Mouse (Mus musculus): Measurements from ENCODE around the gene Retnlg. TPM values are rescaled to one million over a fixed set of nuclear protein-coding genes. Genes with fewer than 3 reads are reported as not detected.

Gene Retnlg
- polyA plus RNA-seq, 1 experiment from 2014 or later, result 0.72 TPM

DNA sequence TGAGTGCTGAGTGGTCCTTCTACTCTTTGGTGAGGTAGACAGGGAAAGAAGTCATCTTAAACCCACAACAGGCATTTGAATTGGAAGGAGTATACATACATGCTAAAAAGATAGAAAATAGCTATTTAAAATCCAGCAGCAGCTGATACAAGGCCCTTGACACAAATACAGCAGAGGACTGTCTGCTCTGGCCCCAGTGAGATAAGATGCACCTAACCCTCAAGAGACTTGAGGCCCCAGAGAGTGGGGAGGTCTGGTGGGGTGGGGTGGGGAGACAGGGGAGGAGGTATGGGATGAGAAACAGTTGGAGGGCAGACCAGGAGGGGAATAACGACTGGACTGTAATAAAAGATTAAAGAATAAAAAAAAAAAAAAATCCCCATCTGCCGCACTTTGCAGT is 4.7 kb upstream of the Retnlg start:
- Histone ChIP-seq H3K9me3 (ENCODE audit: control insufficient read depth, low read length) (no peaks in the 10 kb centered on the region), H3K27ac (no peak overlapping the region), H3K36me3 (replicated peaks; ENCODE audit: control insufficient read depth, insufficient read depth) (no peaks in the 10 kb centered on the region), H3K4me3 (replicated peaks; ENCODE audit: low read length) (no peak overlapping the region), H3K9ac (no peak overlapping the region), H3K27me3 (ENCODE audit: control insufficient read depth, insufficient read depth, low read length) (no peaks in the 10 kb centered on the region), H3K4me2 (replicated peaks) (no peak overlapping the region), H3K4me1 (replicated peaks; ENCODE audit: control insufficient read depth, insufficient read depth, low read length) (no peaks in the 10 kb centered on the region)
- WGBS, result 80% methylated on average over 2 of the region's 2 CpGs
- ATAC-seq (ENCODE audit: low FRiP score) (no peak), DNase-seq (ENCODE audit: low spot score) (no peak)

DNA sequence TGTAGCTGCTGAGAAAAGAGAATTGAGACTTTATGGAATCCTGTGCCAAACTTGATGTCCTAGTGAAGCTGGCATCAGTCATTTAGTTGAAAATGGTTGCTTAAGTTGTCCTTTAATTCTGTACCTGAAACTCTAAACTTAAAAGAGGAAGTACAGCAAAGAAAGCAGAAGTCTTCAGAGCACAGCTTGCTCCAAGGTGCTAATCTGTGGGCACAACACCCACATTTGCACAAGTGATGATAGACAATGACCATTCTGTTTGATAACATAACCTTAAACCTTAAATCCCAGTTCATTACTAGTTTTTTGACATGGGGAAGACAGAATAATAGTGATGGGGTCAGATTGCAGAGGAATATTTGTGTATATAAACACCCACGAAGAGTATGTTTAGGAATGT is 3.8 kb upstream of the Retnlg start:
- no peaks in the 10 kb centered on the region for H3K36me3 ChIP-seq (replicated peaks; ENCODE audit: control insufficient read depth, insufficient read depth)
- H3K4me2 ChIP-seq (replicated peaks), result no peak overlapping the region
- H3K27me3 ChIP-seq (ENCODE audit: control insufficient read depth, insufficient read depth, low read length), result no peaks in the 10 kb centered on the region
- no peak overlapping the region for H3K27ac ChIP-seq
- H3K4me1 ChIP-seq (replicated peaks; ENCODE audit: control insufficient read depth, insufficient read depth, low read length), result no peaks in the 10 kb centered on the region
- no peak for DNase-seq (ENCODE audit: low spot score)
- 84% methylated on average over 1 of the region's 1 CpGs for WGBS
- no peaks in the 10 kb centered on the region for H3K9me3 ChIP-seq (ENCODE audit: control insufficient read depth, low read length)
- no peak overlapping the region for H3K4me3 ChIP-seq (replicated peaks; ENCODE audit: low read length)
- no peak overlapping the region for H3K9ac ChIP-seq
- no peak for ATAC-seq (ENCODE audit: low FRiP score)

DNA sequence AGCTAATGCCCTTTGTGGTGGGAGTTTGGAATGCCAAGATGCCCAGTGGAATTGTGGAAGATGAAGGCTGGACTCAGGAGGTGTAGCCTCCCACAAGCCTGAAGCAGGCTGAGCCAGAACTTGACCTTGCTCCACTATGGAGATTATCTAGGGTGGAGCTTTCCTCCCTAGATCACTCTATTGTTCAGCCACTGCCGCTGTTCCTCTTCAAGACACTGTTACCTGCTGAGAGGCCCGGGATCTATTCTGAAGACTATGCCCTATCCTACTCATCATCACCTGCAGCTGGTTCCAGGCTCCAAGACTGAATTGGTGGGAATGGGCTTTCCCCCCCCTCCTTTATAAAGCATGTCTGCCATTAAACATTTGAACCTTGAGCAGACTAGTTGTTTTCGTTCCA is 2.8 kb upstream of the Retnlg start:
- ATAC-seq (ENCODE audit: low FRiP score), result no peak
- H3K27ac ChIP-seq, result no peak overlapping the region
- H3K36me3 ChIP-seq (replicated peaks; ENCODE audit: control insufficient read depth, insufficient read depth), result no peaks in the 10 kb centered on the region
- no peak overlapping the region for H3K4me2 ChIP-seq (replicated peaks)
- H3K9ac ChIP-seq, result no peak overlapping the region
- H3K27me3 ChIP-seq (ENCODE audit: control insufficient read depth, insufficient read depth, low read length), result no peaks in the 10 kb centered on the region
- no peaks in the 10 kb centered on the region for H3K4me1 ChIP-seq (replicated peaks; ENCODE audit: control insufficient read depth, insufficient read depth, low read length)
- no peak for DNase-seq (ENCODE audit: low spot score)
- H3K9me3 ChIP-seq (ENCODE audit: control insufficient read depth, low read length), result no peaks in the 10 kb centered on the region
- WGBS, result 71% methylated on average over 3 of the region's 3 CpGs
- no peak overlapping the region for H3K4me3 ChIP-seq (replicated peaks; ENCODE audit: low read length)

DNA sequence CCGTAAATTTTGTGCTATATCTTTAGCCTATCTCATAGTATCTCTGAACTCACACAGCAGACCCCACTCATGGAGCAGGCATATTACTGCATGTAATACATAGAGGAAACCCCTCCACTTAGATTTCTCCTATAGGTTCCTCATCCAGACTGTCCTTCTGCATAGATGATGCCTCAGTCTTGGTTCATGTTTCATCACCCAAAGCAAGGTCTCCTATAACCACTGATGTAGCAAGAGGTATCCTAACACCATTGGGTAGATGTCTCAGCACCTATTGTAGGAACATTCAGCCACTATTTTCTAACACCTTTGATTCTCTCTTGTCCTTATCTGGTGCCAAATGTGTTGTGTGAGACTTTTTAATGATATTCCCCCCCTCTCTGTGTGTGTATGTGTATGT is 667 bp upstream of the Retnlg start:
- no peaks in the 10 kb centered on the region for H3K4me1 ChIP-seq (replicated peaks; ENCODE audit: control insufficient read depth, insufficient read depth, low read length)
- no peak overlapping the region for H3K4me2 ChIP-seq (replicated peaks)
- no peaks in the 10 kb centered on the region for H3K36me3 ChIP-seq (replicated peaks; ENCODE audit: control insufficient read depth, insufficient read depth)
- 97% methylated on average over 1 of the region's 1 CpGs for WGBS
- H3K9me3 ChIP-seq (ENCODE audit: control insufficient read depth, low read length), result no peaks in the 10 kb centered on the region
- no peaks in the 10 kb centered on the region for H3K27me3 ChIP-seq (ENCODE audit: control insufficient read depth, insufficient read depth, low read length)
- ATAC-seq (ENCODE audit: low FRiP score) (no peak), DNase-seq (ENCODE audit: low spot score) (no peak)
- H3K27ac ChIP-seq, result no peak overlapping the region
- H3K9ac ChIP-seq, result no peak overlapping the region
- no peak overlapping the region for H3K4me3 ChIP-seq (replicated peaks; ENCODE audit: low read length)

DNA sequence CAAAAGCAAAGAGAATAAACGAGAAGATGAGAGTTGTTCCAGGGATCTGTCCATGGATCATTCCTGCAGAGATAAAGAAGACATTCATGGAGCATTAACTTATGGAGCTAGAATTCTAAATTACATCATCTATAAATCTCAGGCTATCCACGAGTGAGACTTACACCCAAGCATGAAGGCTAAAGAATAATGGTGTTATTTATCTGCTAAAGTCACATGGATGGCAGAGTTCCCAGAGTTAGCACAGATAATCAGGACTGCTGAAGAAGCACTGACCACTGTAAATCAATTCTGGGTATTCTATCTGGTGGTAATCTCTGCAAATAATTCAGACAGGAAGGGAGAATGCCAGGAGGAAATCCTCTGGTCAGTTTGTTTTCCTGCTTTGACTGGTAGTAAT is 18.3 kb downstream of the Retnlg start:
- H3K27ac ChIP-seq, result no peak overlapping the region
- no peak for ATAC-seq (ENCODE audit: low FRiP score)
- no peaks in the 10 kb centered on the region for H3K4me1 ChIP-seq (replicated peaks; ENCODE audit: control insufficient read depth, insufficient read depth, low read length)
- H3K9me3 ChIP-seq (ENCODE audit: control insufficient read depth, low read length), result no peaks in the 10 kb centered on the region
- no peak overlapping the region for H3K9ac ChIP-seq
- no peak overlapping the region for H3K4me3 ChIP-seq (replicated peaks; ENCODE audit: low read length)
- no peaks in the 10 kb centered on the region for H3K27me3 ChIP-seq (ENCODE audit: control insufficient read depth, insufficient read depth, low read length)
- H3K36me3 ChIP-seq (replicated peaks; ENCODE audit: control insufficient read depth, insufficient read depth), result no peaks in the 10 kb centered on the region
- no peak overlapping the region for H3K4me2 ChIP-seq (replicated peaks)
- no peak for DNase-seq (ENCODE audit: low spot score)
- 74% methylated on average over 2 of the region's 2 CpGs for WGBS

DNA sequence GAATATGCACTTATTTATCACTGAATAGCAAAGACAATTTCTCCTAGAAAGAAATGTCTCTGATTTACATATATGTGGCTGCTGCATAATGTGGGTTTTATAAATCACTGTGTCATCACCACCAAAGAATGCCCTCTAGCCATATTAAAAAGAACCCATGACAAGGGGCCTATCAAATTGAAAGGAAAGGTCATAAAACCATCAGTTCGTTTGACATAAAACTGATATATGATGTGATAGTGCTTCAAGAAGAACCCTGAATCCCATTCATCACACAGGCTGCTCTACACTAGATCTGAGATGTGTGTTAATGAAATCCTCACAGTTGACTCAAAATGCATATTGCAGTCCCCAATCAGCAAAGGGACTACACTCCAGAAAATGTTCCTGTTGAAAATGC is 27.4 kb downstream of the Retnlg start:
- WGBS, result 78% methylated on average over 1 of the region's 1 CpGs
- ATAC-seq (ENCODE audit: low FRiP score), result no peak
- no peak overlapping the region for H3K4me2 ChIP-seq (replicated peaks)

DNA sequence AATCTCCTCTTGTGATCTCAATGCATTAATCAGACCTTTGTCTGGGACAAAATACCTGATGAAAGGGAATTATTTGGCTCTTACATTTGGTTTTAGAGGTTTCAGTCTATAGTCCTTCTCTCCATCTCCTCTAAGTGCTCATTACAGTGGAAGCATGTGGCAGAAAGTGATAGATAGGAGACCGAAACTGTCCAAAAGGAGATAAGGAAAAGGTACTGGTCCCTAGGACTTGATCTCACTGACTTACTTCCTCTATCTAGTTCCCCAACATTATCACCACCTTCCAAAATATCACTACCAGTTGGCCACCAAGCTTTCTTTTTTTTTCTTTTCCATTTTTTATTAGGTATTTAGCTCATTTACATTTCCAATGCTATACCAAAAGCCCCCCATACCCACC is 38.8 kb downstream of the Retnlg start:
- DNase-seq (ENCODE audit: low spot score) (no peak), ATAC-seq (ENCODE audit: low FRiP score) (no peak)
- no peaks in the 10 kb centered on the region for H3K36me3 ChIP-seq (replicated peaks; ENCODE audit: control insufficient read depth, insufficient read depth)
- 100% methylated on average over 1 of the region's 1 CpGs for WGBS
- no peaks in the 10 kb centered on the region for H3K9me3 ChIP-seq (ENCODE audit: control insufficient read depth, low read length)
- no peak overlapping the region for H3K4me3 ChIP-seq (replicated peaks; ENCODE audit: low read length)
- no peaks in the 10 kb centered on the region for H3K27me3 ChIP-seq (ENCODE audit: control insufficient read depth, insufficient read depth, low read length)
- no peaks in the 10 kb centered on the region for H3K4me1 ChIP-seq (replicated peaks; ENCODE audit: control insufficient read depth, insufficient read depth, low read length)
- H3K4me2 ChIP-seq (replicated peaks), result no peak overlapping the region
- H3K27ac ChIP-seq, result no peak overlapping the region
- no peak overlapping the region for H3K9ac ChIP-seq

More for the DNA sequence above, 27.4 kb downstream of the Retnlg start:
- Histone ChIP-seq H3K27ac (no peak overlapping the region), H3K4me3 (replicated peaks; ENCODE audit: low read length) (no peak overlapping the region), H3K4me1 (replicated peaks; ENCODE audit: control insufficient read depth, insufficient read depth, low read length) (no peaks in the 10 kb centered on the region), H3K36me3 (replicated peaks; ENCODE audit: control insufficient read depth, insufficient read depth) (no peaks in the 10 kb centered on the region), H3K9me3 (ENCODE audit: control insufficient read depth, low read length) (0 out of 2 replicates have a peak, but pooled peaks cover 6% of the 10 kb centered on the region), H3K27me3 (ENCODE audit: control insufficient read depth, insufficient read depth, low read length) (no peaks in the 10 kb centered on the region), H3K9ac (no peak overlapping the region)
- no peak for DNase-seq (ENCODE audit: low spot score)

DNA sequence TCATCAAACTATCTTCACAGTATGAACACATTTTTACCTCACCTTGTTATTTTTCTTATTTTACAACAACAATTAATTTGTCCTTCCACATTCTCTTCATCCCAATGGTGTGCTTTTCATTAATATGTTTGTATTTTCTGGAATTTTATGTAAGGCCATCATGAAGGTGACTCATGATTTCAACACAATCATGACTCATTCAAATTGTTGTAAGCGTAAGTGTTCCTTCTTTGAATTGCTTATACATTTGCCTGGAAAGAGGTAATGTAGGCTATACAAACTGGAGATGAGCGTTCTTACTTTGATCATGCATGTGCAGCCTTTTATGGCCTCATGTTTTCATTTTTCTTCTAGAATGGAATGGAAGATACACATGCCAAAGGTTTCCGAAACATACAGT is 40.8 kb downstream of the Retnlg start:
- H3K4me3 ChIP-seq (replicated peaks; ENCODE audit: low read length), result no peak overlapping the region

DNA sequence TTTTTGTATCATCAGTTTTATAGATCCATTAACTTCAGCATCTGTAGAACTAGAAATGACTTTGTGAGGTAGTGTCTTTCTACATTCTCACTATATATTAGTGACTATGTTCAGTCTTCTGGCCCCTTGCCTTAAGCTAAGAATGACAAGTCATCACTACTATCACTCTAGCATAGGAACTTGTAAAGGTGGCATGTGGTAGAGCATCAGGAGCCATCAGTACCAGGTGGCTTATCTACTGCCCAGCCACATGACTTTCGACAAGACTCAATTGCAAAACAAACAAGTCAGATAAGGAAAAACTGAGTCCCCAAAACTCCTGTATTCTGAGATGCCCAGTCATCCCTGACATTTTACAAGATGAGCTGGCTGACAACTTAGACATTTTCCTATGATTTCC is 51.3 kb downstream of the Retnlg start:
- no peak for ATAC-seq (ENCODE audit: low FRiP score)
- 96% methylated on average over 1 of the region's 1 CpGs for WGBS
- Histone ChIP-seq H3K27me3 (ENCODE audit: control insufficient read depth, insufficient read depth, low read length) (no peaks in the 10 kb centered on the region), H3K4me3 (replicated peaks; ENCODE audit: low read length) (no peak overlapping the region), H3K4me2 (replicated peaks) (no peak overlapping the region), H3K9me3 (ENCODE audit: control insufficient read depth, low read length) (no peaks in the 10 kb centered on the region), H3K27ac (no peak overlapping the region), H3K9ac (no peak overlapping the region), H3K4me1 (replicated peaks; ENCODE audit: control insufficient read depth, insufficient read depth, low read length) (no peaks in the 10 kb centered on the region), H3K36me3 (replicated peaks; ENCODE audit: control insufficient read depth, insufficient read depth) (peaks cover 50% of the 10 kb centered on the region)
- no peak for DNase-seq (ENCODE audit: low spot score)

More for the DNA sequence above, 40.8 kb downstream of the Retnlg start:
- ATAC-seq (ENCODE audit: low FRiP score), result no peak
- DNase-seq (ENCODE audit: low spot score), result no peak
- Histone ChIP-seq H3K4me2 (replicated peaks) (no peak overlapping the region), H3K27ac (no peak overlapping the region), H3K9me3 (ENCODE audit: control insufficient read depth, low read length) (no peaks in the 10 kb centered on the region), H3K36me3 (replicated peaks; ENCODE audit: control insufficient read depth, insufficient read depth) (no peaks in the 10 kb centered on the region), H3K4me1 (replicated peaks; ENCODE audit: control insufficient read depth, insufficient read depth, low read length) (no peaks in the 10 kb centered on the region), H3K9ac (no peak overlapping the region), H3K27me3 (ENCODE audit: control insufficient read depth, insufficient read depth, low read length) (no peaks in the 10 kb centered on the region)
- 96% methylated on average over 3 of the region's 3 CpGs for WGBS
